Mouse (Mus musculus) embryonic facial prominence, embryonic 10.5 days (tissue): ENCODE measurements at regions not wholly inside any gene's neighbourhood (a gene's known extent, or its start where the extent isn't known, plus 50 kb on each side); places are given as distances from the start of the nearest gene placed in this dataset.

ENCODE experiments used
- DNase-seq: peaks from one replicate; pipeline ENCODE4 v3.0.0-alpha.2; 2017; ENCODE audit warnings: low spot score
- H3K27ac ChIP-seq: fragments of 300-500 bp; sonication (generic); replicated peaks from 2 replicates; pipeline ENCODE4 v1.5.1; 2016; ENCODE audit warnings: mild to moderate bottlenecking
- H3K27me3 ChIP-seq: fragments of 300-500 bp; sonication (generic); replicated peaks from 2 replicates; pipeline ENCODE4 v1.6.1; 2016; ENCODE audit warnings: low read depth, mild to moderate bottlenecking; ENCODE audit not compliant: poor library complexity, severe bottlenecking
- H3K36me3 ChIP-seq: fragments of 300-500 bp; sonication (generic); replicated peaks from 2 replicates; pipeline ENCODE4 v1.6.1; 2016; ENCODE audit warnings: mild to moderate bottlenecking, moderate library complexity
- H3K4me1 ChIP-seq: fragments of 300-500 bp; sonication (generic); 2 replicates; pipeline ENCODE4 v1.6.1; 2016
- H3K4me3 ChIP-seq: fragments of 300-500 bp; sonication (generic); 2 replicates; pipeline ENCODE4 v1.5.1; 2016; ENCODE audit warnings: mild to moderate bottlenecking, moderate library complexity
- H3K9me3 ChIP-seq: fragments of 300-500 bp; sonication (generic); 2 replicates; pipeline ENCODE4 v1.6.1; 2016; ENCODE audit warnings: mild to moderate bottlenecking
- WGBS: fragments of 180-500 bp; shearing (Covaris S2); methylation state at CpG from one replicate; pipeline ENCODE4 v1.1.7; 2016; 5-methylcytosine and 5-hydroxymethylcytosine counted together

GRCm38 (mm10) chr1:137474858-137475257, 514.6 kb upstream of the Nr5a2 start:
- 76% methylated on average over 4 of the region's 4 CpGs for WGBS

GRCm38 (mm10) chr1:137473800-137474685, 513.8 kb upstream of the Nr5a2 start:
- H3K27ac ChIP-seq: no peak overlapping the region
- DNase-seq: no peak
- no peaks in the 10 kb centered on the region for H3K27me3 ChIP-seq
- 0 out of 2 replicates have a peak, but pooled peaks cover 4% of the 10 kb centered on the region for H3K4me1 ChIP-seq
- H3K4me3 ChIP-seq: no peak overlapping the region
- H3K36me3 ChIP-seq: no peaks in the 10 kb centered on the region
- no peaks in the 10 kb centered on the region for H3K9me3 ChIP-seq
- WGBS: 82% methylated on average over 4 of the region's 4 CpGs

More at GRCm38 (mm10) chr1:137474858-137475257, 514.6 kb upstream of the Nr5a2 start:
- Histone ChIP-seq H3K27me3 (no peaks in the 10 kb centered on the region), H3K4me1 (0 out of 2 replicates have a peak, but pooled peaks cover 4% of the 10 kb centered on the region), H3K4me3 (no peak overlapping the region), H3K9me3 (no peaks in the 10 kb centered on the region), H3K36me3 (no peaks in the 10 kb centered on the region), H3K27ac (no peak overlapping the region)
- DNase-seq: no peak

- WGBS: 91% methylated on average over 5 of the region's 5 CpGs
- H3K27me3 ChIP-seq: no peaks in the 10 kb centered on the region
- H3K4me1 ChIP-seq: no peaks in the 10 kb centered on the region
- H3K27ac ChIP-seq: no peak overlapping the region
- DNase-seq: no peak
- no peaks in the 10 kb centered on the region for H3K36me3 ChIP-seq
- no peaks in the 10 kb centered on the region for H3K9me3 ChIP-seq
- no peak overlapping the region for H3K4me3 ChIP-seq
Measured at GRCm38 (mm10) chr1:137464971-137465370, 504.7 kb upstream of the Nr5a2 start.

GRCm38 (mm10) chr1:137461189-137461588, 500.9 kb upstream of the Nr5a2 start:
- Histone ChIP-seq H3K36me3 (no peaks in the 10 kb centered on the region), H3K27ac (no peak overlapping the region), H3K4me1 (no peaks in the 10 kb centered on the region), H3K4me3 (no peak overlapping the region), H3K27me3 (no peaks in the 10 kb centered on the region), H3K9me3 (no peaks in the 10 kb centered on the region)
- 50% methylated on average over 1 of the region's 1 CpGs for WGBS
- DNase-seq: no peak

DNA sequence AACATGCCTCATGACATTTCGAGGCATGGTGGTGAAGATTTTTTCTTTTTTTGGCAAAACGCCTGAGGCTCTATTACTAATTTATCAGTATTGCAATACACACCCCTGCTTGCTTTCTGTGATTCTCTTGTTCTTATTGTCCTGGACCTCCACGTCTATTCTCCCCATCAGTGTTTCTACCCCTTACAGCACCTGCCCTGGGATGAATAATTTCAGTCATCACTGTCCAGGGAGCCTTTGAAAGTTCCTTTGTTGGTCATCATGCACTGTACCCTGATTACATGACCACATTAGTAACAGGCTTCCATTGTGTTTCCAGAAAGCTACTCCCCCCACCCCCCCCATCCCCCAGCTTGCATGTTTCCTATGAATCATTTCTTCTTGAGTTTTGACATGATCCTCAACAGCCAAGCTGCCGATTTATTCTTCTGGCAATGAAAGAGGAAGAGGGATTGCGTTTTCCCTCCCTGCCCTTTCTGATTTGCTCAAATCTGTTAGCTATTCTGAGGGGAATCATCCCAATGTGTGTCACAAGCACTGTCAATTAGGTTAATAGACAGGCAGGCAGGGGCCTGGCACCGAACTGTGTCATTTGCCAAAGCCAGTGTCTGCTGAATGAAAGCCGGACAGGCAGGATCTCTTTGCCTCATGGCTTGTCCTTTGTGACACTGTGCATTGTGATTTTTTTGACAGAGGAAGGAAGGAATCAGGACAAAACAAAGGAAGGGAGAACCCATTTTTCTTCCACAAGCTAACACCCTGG, 493.4 kb upstream of the Nr5a2 start:
- Histone ChIP-seq H3K4me3 (no peak overlapping the region), H3K36me3 (no peaks in the 10 kb centered on the region), H3K4me1 (peaks cover 5% of the 10 kb centered on the region; the same call in 1 of the 2 replicates), H3K27ac (no peak overlapping the region; the same call in 1 of the 2 replicates), H3K27me3 (no peaks in the 10 kb centered on the region), H3K9me3 (no peaks in the 10 kb centered on the region)
- WGBS: 67% methylated on average over 7 of the region's 7 CpGs
- no peak for DNase-seq

DNA sequence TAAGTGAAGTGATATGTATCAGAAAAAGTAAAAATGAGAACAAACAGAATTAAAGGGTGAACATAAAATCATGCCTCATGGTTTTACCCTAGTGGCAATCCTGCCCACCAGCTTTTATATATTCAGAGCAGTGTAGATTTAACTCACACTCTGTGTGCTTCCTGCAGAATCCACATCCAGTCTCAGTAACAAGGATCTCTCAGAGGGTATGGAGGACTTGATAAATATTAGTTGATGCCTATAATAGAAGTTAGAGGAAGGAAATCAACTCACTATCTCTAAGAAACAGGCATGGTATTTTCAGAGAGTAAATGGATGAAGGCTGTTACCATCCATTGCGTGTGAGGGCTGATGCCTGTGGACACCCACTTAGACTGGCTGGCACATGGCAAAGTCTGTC, 492.5 kb upstream of the Nr5a2 start:
- H3K27me3 ChIP-seq: no peaks in the 10 kb centered on the region
- 91% methylated on average over 1 of the region's 1 CpGs for WGBS
- DNase-seq: no peak
- peaks cover 5% of the 10 kb centered on the region; the same call in 1 of the 2 replicates for H3K4me1 ChIP-seq
- no peaks in the 10 kb centered on the region for H3K9me3 ChIP-seq
- no peak overlapping the region for H3K27ac ChIP-seq
- no peaks in the 10 kb centered on the region for H3K36me3 ChIP-seq
- H3K4me3 ChIP-seq: no peak overlapping the region

DNA sequence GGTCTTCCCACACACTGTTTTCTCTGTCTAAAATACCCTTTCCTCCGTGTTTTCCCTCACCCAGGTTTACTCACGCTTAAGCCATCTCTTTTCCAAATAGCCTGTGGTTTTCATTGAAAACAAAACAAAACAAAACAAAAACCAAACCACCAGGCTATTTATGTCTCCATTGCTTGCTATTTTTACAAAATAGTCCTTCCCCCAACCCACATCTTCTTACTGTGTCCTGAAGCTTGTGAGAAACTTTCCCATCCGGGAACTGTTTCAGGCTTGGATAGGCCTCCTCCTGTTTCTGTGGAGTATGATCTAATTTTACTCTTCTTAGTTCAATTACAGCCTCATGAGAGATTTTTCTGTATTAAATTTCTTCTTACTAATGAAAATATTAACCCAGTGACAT, 486.2 kb upstream of the Nr5a2 start:
- 48% methylated on average over 3 of the region's 3 CpGs for WGBS

DNA sequence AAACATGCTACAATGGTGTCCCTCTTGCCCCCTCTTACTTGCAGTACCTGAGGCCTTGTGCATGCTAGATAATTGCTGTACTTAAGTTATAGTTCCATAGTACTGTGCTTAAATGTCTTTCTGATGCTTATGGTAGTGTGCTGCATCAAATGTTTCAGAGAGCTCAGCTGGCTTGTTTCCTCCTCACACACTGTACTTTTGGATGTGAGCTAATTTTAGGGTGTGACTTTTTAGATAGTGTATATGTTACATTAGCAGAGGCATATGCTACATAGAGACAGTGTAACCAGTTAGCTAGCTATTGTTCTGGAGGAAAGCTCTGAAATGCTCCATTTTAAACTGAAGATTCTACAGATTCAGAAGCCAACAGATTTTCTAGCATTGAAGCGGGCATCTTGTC, 467.9 kb upstream of the Nr5a2 start:
- WGBS: 89% methylated on average over 1 of the region's 1 CpGs
- Histone ChIP-seq H3K4me1 (no peaks in the 10 kb centered on the region), H3K27me3 (no peaks in the 10 kb centered on the region)

More for the DNA sequence above, 486.2 kb upstream of the Nr5a2 start:
- no peak for DNase-seq
- Histone ChIP-seq H3K36me3 (no peaks in the 10 kb centered on the region), H3K27me3 (no peaks in the 10 kb centered on the region), H3K27ac (no peak overlapping the region), H3K4me1 (peaks cover 3% of the 10 kb centered on the region; the same call in 1 of the 2 replicates), H3K9me3 (no peaks in the 10 kb centered on the region), H3K4me3 (no peak overlapping the region)

GRCm38 (mm10) chr1:137418388-137418787, 458.1 kb upstream of the Nr5a2 start:
- Histone ChIP-seq H3K27me3 (no peaks in the 10 kb centered on the region), H3K36me3 (no peaks in the 10 kb centered on the region), H3K9me3 (no peaks in the 10 kb centered on the region), H3K4me1 (no peaks in the 10 kb centered on the region), H3K4me3 (no peak overlapping the region), H3K27ac (no peak overlapping the region)
- 80% methylated on average over 3 of the region's 3 CpGs for WGBS
- DNase-seq: no peak

More for the DNA sequence above, 467.9 kb upstream of the Nr5a2 start:
- no peak overlapping the region for H3K4me3 ChIP-seq
- H3K36me3 ChIP-seq: no peaks in the 10 kb centered on the region
- no peaks in the 10 kb centered on the region for H3K9me3 ChIP-seq
- DNase-seq: no peak
- H3K27ac ChIP-seq: no peak overlapping the region

DNA sequence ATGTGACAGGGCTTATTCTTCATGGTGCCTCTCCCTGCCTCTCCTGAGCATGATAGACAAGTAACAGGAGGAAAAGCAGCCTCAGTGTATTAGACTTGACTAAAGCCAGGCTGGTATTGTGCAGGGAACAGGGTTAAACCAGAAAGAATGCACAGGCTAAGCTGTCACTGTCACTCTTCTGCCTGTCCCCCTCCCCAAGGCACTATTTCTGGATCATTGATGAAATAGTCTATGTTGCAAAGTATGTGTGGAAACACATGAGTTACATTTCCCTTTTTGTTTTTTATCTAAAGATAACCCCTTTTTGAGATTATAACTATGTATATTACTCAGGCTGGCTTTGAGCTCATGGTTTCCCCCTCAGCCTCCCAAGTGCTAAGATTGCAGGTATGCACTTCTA, 436.5 kb upstream of the Nr5a2 start:
- Histone ChIP-seq H3K27me3 (0 out of 2 replicates have a peak, but pooled peaks cover 4% of the 10 kb centered on the region), H3K27ac (no peak overlapping the region), H3K36me3 (no peaks in the 10 kb centered on the region), H3K9me3 (no peaks in the 10 kb centered on the region), H3K4me3 (no peak overlapping the region), H3K4me1 (no peaks in the 10 kb centered on the region)
- no peak for DNase-seq

- no peak for DNase-seq
- Histone ChIP-seq H3K36me3 (no peaks in the 10 kb centered on the region), H3K9me3 (no peaks in the 10 kb centered on the region), H3K27me3 (0 out of 2 replicates have a peak, but pooled peaks cover 4% of the 10 kb centered on the region), H3K4me3 (no peak overlapping the region), H3K4me1 (peaks cover 6% of the 10 kb centered on the region; the same call in 1 of the 2 replicates), H3K27ac (no peak overlapping the region)
- 62% methylated on average over 4 of the region's 4 CpGs for WGBS
Measured at GRCm38 (mm10) chr1:137387509-137387908, 427.3 kb upstream of the Nr5a2 start.

DNA sequence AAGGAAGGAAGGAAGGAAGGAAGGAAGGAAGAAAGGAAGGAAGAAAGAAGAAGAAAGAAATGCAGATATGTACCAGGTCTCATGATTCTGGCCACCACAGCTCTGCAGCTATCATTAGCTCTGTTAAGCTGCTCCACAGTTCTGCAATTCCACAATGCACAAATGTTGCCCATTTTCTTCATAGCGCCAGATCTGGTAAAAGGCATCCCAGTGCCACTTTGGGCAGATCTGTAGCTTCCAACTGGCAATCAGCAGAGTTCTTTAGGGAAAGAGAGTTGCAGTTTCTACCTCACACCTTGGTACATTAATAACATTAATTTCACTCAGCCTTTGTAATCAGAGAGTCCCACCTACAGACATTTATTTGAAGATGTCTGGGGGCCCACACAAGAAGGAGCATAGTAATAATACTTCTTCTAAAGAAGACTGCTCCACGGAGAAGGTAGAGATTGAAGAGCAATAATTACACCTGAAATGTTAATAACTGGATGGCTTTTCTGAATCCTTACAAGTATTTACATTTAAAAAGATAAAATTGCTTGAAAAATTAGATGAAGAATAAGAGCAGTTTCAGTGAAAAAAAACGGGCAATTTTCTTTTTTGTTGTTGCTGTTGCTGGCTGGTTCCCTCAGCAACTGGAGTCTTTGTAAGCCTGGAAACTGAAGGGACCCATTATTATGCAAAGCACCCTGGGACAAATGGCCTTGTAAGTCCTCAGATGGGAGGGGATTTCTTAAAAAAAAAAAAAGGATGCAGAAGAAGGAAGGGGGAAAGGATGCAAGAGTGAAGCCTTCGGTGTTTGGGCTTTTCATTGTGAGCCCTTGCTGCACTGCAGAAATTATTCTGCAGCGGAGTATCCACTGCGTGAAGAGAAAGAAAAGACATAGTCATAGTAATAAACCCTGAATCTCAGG, 418.1 kb upstream of the Nr5a2 start:
- DNase-seq: no peak
- peak overlapping the region; percentile 14 for H3K27ac ChIP-seq
- H3K9me3 ChIP-seq: no peaks in the 10 kb centered on the region
- H3K4me1 ChIP-seq: peaks cover 35% of the 10 kb centered on the region
- no peaks in the 10 kb centered on the region for H3K27me3 ChIP-seq
- no peaks in the 10 kb centered on the region for H3K36me3 ChIP-seq
- WGBS: 17% methylated on average over 6 of the region's 6 CpGs
- H3K4me3 ChIP-seq: no peak overlapping the region
